Mouse (Mus musculus) heart, embryonic 13.5 days (tissue): ENCODE measurements around the gene Hils1. TPM values are rescaled to one million over a fixed set of nuclear protein-coding genes. Genes with fewer than 3 reads are reported as not detected.

Source experiments
- ATAC-seq: fragments of 200-750 bp; cut with Nextera tagmentation; 2 replicates; pipeline ENCODE4 v1.8.0; 2017; ENCODE audit warnings: moderate TSS enrichment; ENCODE audit not compliant: insufficient number of reproducible peaks, low FRiP score, low TSS enrichment; ENCODE audit errors: extremely low read depth
- H3K27ac ChIP-seq: fragments of 300-500 bp; sonication (generic); replicated peaks from 2 replicates; pipeline ENCODE4 v1.5.1; 2015; ENCODE audit warnings: moderate library complexity, mild to moderate bottlenecking, inconsistent platforms
- H3K27me3 ChIP-seq: fragments of 300-500 bp; sonication (generic); replicated peaks from 2 replicates; pipeline ENCODE4 v1.6.1; 2015; ENCODE audit warnings: mild to moderate bottlenecking, inconsistent platforms
- H3K36me3 ChIP-seq: fragments of 300-500 bp; sonication (generic); 2 replicates; pipeline ENCODE4 v1.6.1; 2015; ENCODE audit warnings: mild to moderate bottlenecking, inconsistent platforms
- H3K4me1 ChIP-seq: fragments of 300-500 bp; sonication (generic); 2 replicates; pipeline ENCODE4 v1.6.1; 2015; ENCODE audit warnings: inconsistent platforms
- H3K4me2 ChIP-seq: fragments of 300-500 bp; sonication (generic); 2 replicates; pipeline ENCODE4 v1.6.1; 2015; ENCODE audit warnings: inconsistent platforms, mild to moderate bottlenecking, moderate library complexity
- H3K4me3 ChIP-seq: fragments of 300-500 bp; sonication (generic); 2 replicates; pipeline ENCODE4 v1.5.1; 2015; ENCODE audit warnings: moderate library complexity, mild to moderate bottlenecking, inconsistent platforms
- H3K9ac ChIP-seq: fragments of 300-500 bp; sonication (generic); 2 replicates; pipeline ENCODE4 v1.6.1; 2015; ENCODE audit warnings: inconsistent platforms, mild to moderate bottlenecking, moderate library complexity
- H3K9me3 ChIP-seq: fragments of 300-500 bp; sonication (generic); 2 replicates; pipeline ENCODE4 v1.6.1; 2016; ENCODE audit warnings: inconsistent platforms
- WGBS: fragments of 180-500 bp; shearing (Covaris S2); methylation state at CpG from one replicate; pipeline ENCODE4 v1.1.7; 2015; ENCODE audit warnings: mixed read lengths; 5-methylcytosine and 5-hydroxymethylcytosine counted together
- polyA plus RNA-seq: library from polyadenylated mRNA; unstranded; fragments of >200 nt; fragmentation: Nextera tagmentation; extraction: Ambion mirVana; gene quantifications from 2 replicates; pipeline ENCODE4 v1.2.1, GENCODE M21; 2015

The Hils1 gene
- polyA plus RNA-seq, 1 experiment from 2014 or later, result not detected

- 74% methylated on average over 3 of the region's 3 CpGs for WGBS
- no peak for ATAC-seq
- Histone ChIP-seq H3K36me3 (peaks cover 39% of the 10 kb centered on the region), H3K9ac (peak overlapping the region; percentile 47), H3K27me3 (peaks cover 20% of the 10 kb centered on the region), H3K4me1 (peaks cover 59% of the 10 kb centered on the region), H3K9me3 (no peaks in the 10 kb centered on the region), H3K4me2 (peak overlapping the region; percentile 13; the same call in 1 of the 2 replicates), H3K27ac (no peak overlapping the region), H3K4me3 (no peak overlapping the region)
These were observed 48.1 kb downstream of the Hils1 start for GRCm38 (mm10) chr11:95015484-95015883.

Other genes with a start within 250 kb of the Hils1 start
- 0.16 and 0.17 TPM in 2 replicates for gene Cdc34b, start 225.8 kb upstream of the Hils1 start, polyA plus RNA-seq
- not detected in 2 replicates for gene Tmem92, start 184.9 kb upstream of the Hils1 start, polyA plus RNA-seq
- 415 and 595 TPM in 2 replicates for gene Col1a1, start 31.4 kb upstream of the Hils1 start, polyA plus RNA-seq
- 27.0 and 29.2 TPM in 2 replicates for gene Sgca, start 8.7 kb downstream of the Hils1 start, polyA plus RNA-seq
- gene Ppp1r9b, start 23.4 kb downstream of the Hils1 start, polyA plus RNA-seq, result 6.5 and 6.8 TPM in 2 replicates
- gene Samd14, start 42.3 kb downstream of the Hils1 start, polyA plus RNA-seq, result 11.6 and 11.7 TPM in 2 replicates
- gene Pdk2, start 73.8 kb downstream of the Hils1 start, polyA plus RNA-seq, result 77.9 and 81.1 TPM in 2 replicates
- gene Itga3, start 109.2 kb downstream of the Hils1 start, polyA plus RNA-seq, result 10.2 and 12.2 TPM in 2 replicates
- 0.17 TPM in 1 of 2 replicates, not detected in the other for gene Dlx3, start 152.5 kb downstream of the Hils1 start, polyA plus RNA-seq
- gene Dlx4, start 178.7 kb downstream of the Hils1 start, polyA plus RNA-seq, result 0.06 and 0.08 TPM in 2 replicates